Mouse (Mus musculus) small intestine, adult 2 months (tissue): ENCODE measurements around the gene Mrps11.

Experiments used
- CTCF ChIP-seq: fragments of 200-500 bp; IDR thresholded peaks from 2 replicates; pipeline ENCODE4 v1.5.1; 2012; ENCODE audit warnings: low read depth, mild to moderate bottlenecking, control low read depth, inconsistent platforms, low read length, moderate library complexity, mixed read lengths; ENCODE audit not compliant: insufficient replicate concordance, insufficient read length; ENCODE audit errors: extremely low read depth
- POLR2A ChIP-seq: fragments of 200-500 bp; IDR thresholded peaks from 2 replicates; pipeline ENCODE4 v1.6.1; 2012; ENCODE audit warnings: low read depth, mild to moderate bottlenecking, control low read depth, inconsistent platforms, low read length, moderate library complexity

- no peak for TF ChIP-seq POLR2A
- TF ChIP-seq CTCF: no peak
Measured at GRCm38 (mm10) chr7:78807192-78807591, 24.3 kb downstream of the Mrps11 start.
